Mouse (Mus musculus): ENCODE results near the gene Kcnj14. TPM values are rescaled to one million over a fixed set of nuclear protein-coding genes. Genes with fewer than 3 reads are reported as not detected.

Kcnj14 gene
- total and polyA plus RNA-seq, 3 experiments: 1.3 to 3.2 (median 1.5) TPM

DNA sequence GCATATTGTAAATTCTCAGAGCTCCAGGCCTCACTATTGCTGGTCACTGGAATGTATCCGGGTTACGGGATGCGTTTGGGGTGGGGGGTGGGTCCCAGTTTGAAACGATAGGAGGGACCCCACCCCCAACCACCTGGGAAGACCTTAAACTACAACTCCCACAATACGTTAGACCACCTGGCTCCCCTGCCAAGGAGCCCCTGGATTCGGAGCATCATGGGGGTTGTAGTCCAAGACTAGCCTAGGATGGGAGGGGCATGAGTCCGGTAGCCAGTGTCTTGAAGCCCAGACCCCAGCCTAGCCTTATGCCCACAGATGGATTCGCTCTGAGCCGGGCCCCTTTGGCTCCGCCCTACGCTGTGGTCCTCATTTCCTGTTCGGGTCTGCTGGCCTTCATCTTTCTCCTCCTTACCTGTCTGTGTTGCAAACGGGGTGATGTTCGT, 38.4 kb downstream of the Kcnj14 start:
- H3K4me3 ChIP-seq (replicated peaks in 1 of 3; ENCODE audit: low read depth in 2 of 3, low read length in 2 of 3, poor library complexity in 1 of 3): no peak overlapping the region

DNA sequence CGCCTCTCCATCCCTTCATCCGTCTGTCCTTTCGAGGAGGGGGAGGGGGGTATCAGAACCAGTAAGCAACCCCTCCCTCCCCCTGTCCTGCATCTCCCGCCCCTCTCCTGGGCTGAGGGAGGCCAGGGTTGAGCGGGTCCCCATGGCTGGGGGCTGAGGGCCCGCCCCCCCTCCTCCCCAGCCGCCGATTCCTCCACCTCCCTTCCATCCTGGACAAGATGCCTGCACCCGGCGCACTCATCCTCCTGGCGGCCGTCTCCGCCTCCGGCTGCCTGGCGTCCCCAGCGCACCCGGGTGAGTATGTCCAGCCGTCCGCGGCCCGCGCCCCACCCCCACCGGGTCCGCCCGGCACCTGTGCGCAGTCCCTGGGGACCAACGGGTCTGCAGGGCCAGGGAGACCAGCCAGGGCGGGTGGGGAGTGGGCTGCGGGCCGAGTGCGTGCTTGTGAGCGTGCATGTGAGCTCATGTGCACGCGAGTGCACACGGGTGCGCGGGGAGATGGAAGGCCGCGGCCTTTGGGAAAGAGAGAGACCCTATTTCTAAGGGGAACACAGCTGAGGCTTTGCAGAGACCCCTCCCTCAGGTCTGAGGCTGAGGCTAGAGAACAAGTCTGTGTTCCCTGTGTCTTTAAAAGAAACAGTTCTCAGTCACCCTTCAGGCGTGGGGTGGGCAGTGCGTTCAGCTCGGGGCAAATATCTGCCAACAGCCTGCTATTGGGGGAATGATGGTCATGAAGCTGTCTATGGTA, 39.0 kb downstream of the Kcnj14 start:
- H3K36me3 ChIP-seq (replicated peaks in 1 of 2; ENCODE audit: control insufficient read depth in 1 of 2, insufficient read depth in 1 of 2, low read length in 1 of 2): no peaks in the 10 kb centered on the region
- in situ Hi-C loops (cut with MboI; ENCODE audit: low pct_ligation_motif_present, low pct_unique_long_range_greater_than_20kb, low sequenced_read_pairs) (no loop called here), dilution Hi-C loops (cut with MboI; ENCODE audit: extremely low pct_ligation_motif_present, extremely low pct_unique_long_range_greater_than_20kb, low sequenced_read_pairs) (no loop called here)
- H3K9ac ChIP-seq (ENCODE audit: insufficient read depth, low read depth): no peak overlapping the region
- no peak overlapping the region for H3K4me2 ChIP-seq (ENCODE audit: insufficient read depth, low read depth, poor library complexity, severe bottlenecking)
- H3K4me1 ChIP-seq (ENCODE audit: control insufficient read depth in 1 of 2, insufficient read depth in 2 of 2): peaks cover 9 to 10% of the 10 kb centered on the region in 2 experiments
- H3K9me3 ChIP-seq (replicated peaks; ENCODE audit: low read length): peaks cover 6% of the 10 kb centered on the region
- no peak for DNase-seq (ENCODE audit: extremely low read depth)
- peaks cover 20% of the 10 kb centered on the region for H3K27me3 ChIP-seq (replicated peaks)
- H3K27ac ChIP-seq (ENCODE audit: insufficient read depth, low read depth): no peak overlapping the region
- no peaks in the 10 kb centered on the region for H3K79me2 ChIP-seq (replicated peaks; ENCODE audit: control insufficient read depth, extremely low read depth, insufficient read depth, poor library complexity, severe bottlenecking)
- no peak overlapping the region for H3K4me3 ChIP-seq (replicated peaks in 1 of 3; ENCODE audit: low read depth in 2 of 3, low read length in 2 of 3, poor library complexity in 1 of 3)
- TF ChIP-seq RCOR1 (conservative IDR thresholded peaks at IDR 0.05; ENCODE audit: low read depth, low read length): no peak
- TF ChIP-seq BHLHE40 (IDR thresholded peaks at IDR 0.05; ENCODE audit: low read depth, low read length): 0 out of 2 replicates have a peak, but pooled peaks have one; percentile 8

More for the DNA sequence above, 38.4 kb downstream of the Kcnj14 start:
- Histone ChIP-seq H3K27ac (ENCODE audit: insufficient read depth, low read depth) (no peak overlapping the region), H3K9ac (ENCODE audit: insufficient read depth, low read depth) (no peak overlapping the region), H3K79me2 (replicated peaks; ENCODE audit: control insufficient read depth, extremely low read depth, insufficient read depth, poor library complexity, severe bottlenecking) (no peaks in the 10 kb centered on the region), H3K36me3 (replicated peaks in 1 of 2; ENCODE audit: control insufficient read depth in 1 of 2, insufficient read depth in 1 of 2, low read length in 1 of 2) (no peaks in the 10 kb centered on the region), H3K27me3 (replicated peaks) (peaks cover 20% of the 10 kb centered on the region), H3K9me3 (replicated peaks; ENCODE audit: low read length) (peaks cover 8% of the 10 kb centered on the region), H3K4me1 (ENCODE audit: control insufficient read depth in 1 of 2, insufficient read depth in 2 of 2) (peaks cover 4 to 10% of the 10 kb centered on the region in 2 experiments), H3K4me2 (ENCODE audit: insufficient read depth, low read depth, poor library complexity, severe bottlenecking) (no peak overlapping the region)
- TF ChIP-seq E2F4 (IDR thresholded peaks at IDR 0.05; ENCODE audit: insufficient replicate concordance, low read depth, low read length): no peak
- TF ChIP-seq HCFC1 (IDR thresholded peaks at IDR 0.05; ENCODE audit: low read depth, low read length): peak; percentile 69
- in situ Hi-C loops (cut with MboI; ENCODE audit: low pct_ligation_motif_present, low pct_unique_long_range_greater_than_20kb, low sequenced_read_pairs) (no loop called here), dilution Hi-C loops (cut with MboI; ENCODE audit: extremely low pct_ligation_motif_present, extremely low pct_unique_long_range_greater_than_20kb, low sequenced_read_pairs) (no loop called here)
- DNase-seq (ENCODE audit: extremely low read depth): no peak

DNA sequence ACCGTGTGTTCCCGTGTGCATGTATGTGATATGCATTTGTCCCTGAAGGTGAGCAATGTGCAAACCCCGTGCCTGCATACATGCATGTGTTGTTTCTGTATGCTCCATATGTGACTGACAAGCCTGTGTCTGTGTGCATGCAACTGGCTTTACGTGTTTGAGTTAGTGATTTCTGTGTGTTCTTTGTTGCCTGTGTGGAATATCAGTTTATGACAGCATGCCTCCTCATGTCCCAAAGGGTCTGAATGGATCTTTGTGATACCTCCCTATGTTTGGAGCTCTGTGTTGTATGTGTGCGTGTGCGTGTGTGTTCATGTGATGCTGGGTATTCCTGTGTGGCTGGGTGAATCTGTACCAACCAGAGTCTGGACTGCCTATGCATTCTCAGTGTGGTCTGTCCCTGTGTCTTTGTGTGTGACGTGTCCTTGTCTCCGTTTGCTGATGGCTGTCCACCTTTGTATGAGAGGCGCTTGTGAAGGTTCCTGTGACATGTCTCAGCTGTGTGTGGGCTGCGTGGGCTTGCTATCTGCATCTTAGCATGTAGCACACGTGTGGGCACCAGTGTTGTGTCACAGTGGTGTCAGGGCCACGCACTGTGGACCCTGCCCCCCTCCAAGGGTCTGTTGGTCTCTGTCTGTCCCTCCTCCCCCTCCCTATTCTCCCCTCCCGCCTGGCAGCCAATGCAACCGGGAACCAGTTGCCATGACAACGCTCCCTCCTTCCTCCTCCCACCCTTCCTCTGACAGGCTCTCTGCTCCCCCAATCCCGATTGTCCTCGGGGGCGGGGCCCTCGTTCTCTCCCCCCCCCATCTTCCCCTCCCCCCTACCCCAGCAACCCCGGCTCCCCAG, 39.8 kb downstream of the Kcnj14 start, which contains the start of gene Sult2b1:
TSS of gene Sult2b1 (minus strand) at position 146 of the 849 bp plus-strand sequence.
- Histone ChIP-seq H3K9ac (ENCODE audit: insufficient read depth, low read depth) (peak within 1 kb of the TSS; percentile 18; the same call in 1 of the 2 replicates), H3K9me3 (replicated peaks; ENCODE audit: low read length) (no peaks in the 10 kb centered on the region), H3K4me3 (replicated peaks in 1 of 3; ENCODE audit: low read depth in 2 of 3, low read length in 2 of 3, poor library complexity in 1 of 3) (peak within 1 kb of the TSS; percentile 48 to 65 (median 53)), H3K27ac (ENCODE audit: insufficient read depth, low read depth) (no peak within 1 kb of the TSS), H3K4me2 (ENCODE audit: insufficient read depth, low read depth, poor library complexity, severe bottlenecking) (peak within 1 kb of the TSS; percentile 37), H3K36me3 (replicated peaks in 1 of 2; ENCODE audit: control insufficient read depth in 1 of 2, insufficient read depth in 1 of 2, low read length in 1 of 2) (no peaks in the 10 kb centered on the region), H3K4me1 (ENCODE audit: control insufficient read depth in 1 of 2, insufficient read depth in 2 of 2) (peaks cover 10 to 12% of the 10 kb centered on the region in 2 experiments), H3K79me2 (replicated peaks; ENCODE audit: control insufficient read depth, extremely low read depth, insufficient read depth, poor library complexity, severe bottlenecking) (no peaks in the 10 kb centered on the region), H3K27me3 (replicated peaks) (peaks cover 17% of the 10 kb centered on the region)
- no peak for TF ChIP-seq MXI1 (IDR thresholded peaks at IDR 0.05; ENCODE audit: low read depth, low read length)
- TF ChIP-seq ELF1 (IDR thresholded peaks at IDR 0.05; ENCODE audit: low read depth, low read length): no peak
- no peak for TF ChIP-seq TBP (conservative IDR thresholded peaks at IDR 0.05; ENCODE audit: low read depth, low read length)
- no peak for TF ChIP-seq CHD1 (IDR thresholded peaks at IDR 0.05; ENCODE audit: low read depth, low read length)
- in situ Hi-C loops (cut with MboI; ENCODE audit: low pct_ligation_motif_present, low pct_unique_long_range_greater_than_20kb, low sequenced_read_pairs): no loop called here
- DNase-seq (ENCODE audit: extremely low read depth): no peak
- dilution Hi-C loops (cut with MboI; ENCODE audit: extremely low pct_ligation_motif_present, extremely low pct_unique_long_range_greater_than_20kb, low sequenced_read_pairs): no loop called here
